Mouse (Mus musculus) kidney, postnatal 10 days (tissue): Measurements from ENCODE around the gene Phf11d.
"Not testable (repeated sequence)": the region's sequence is repeated elsewhere in the genome, so short reads cannot be mapped to it uniquely, and the experiment has no call there.

Experiments
- DNase-seq: peaks from one replicate; pipeline ENCODE4 v3.0.0; 2021; ENCODE audit warnings: mixed read lengths

Gene Phf11d

GRCm38 (mm10) chr14:59365244-59365644, at the start of gene Phf11d:
TSS of gene Phf11d (minus strand) at chr14:59365470.
- peak; percentile 48 for DNase-seq

- DNase-seq, result not testable (repeated sequence)
Measured at GRCm38 (mm10) chr14:59414979-59415378, 49.7 kb upstream of the Phf11d start.

GRCm38 (mm10) chr14:59396999-59397398, 31.7 kb upstream of the Phf11d start:
- DNase-seq, result no peak

- no peak for DNase-seq
Measured at GRCm38 (mm10) chr14:59395281-59395680, 30.0 kb upstream of the Phf11d start, which contains the start of gene Phf11c. TSS of gene Phf11c (minus strand) at chr14:59395381.

- peak; percentile 58 for DNase-seq
Measured at GRCm38 (mm10) chr14:59390181-59390580, 24.9 kb upstream of the Phf11d start.

- DNase-seq, result no peak
Measured at GRCm38 (mm10) chr14:59389532-59389931, 24.3 kb upstream of the Phf11d start.

- no peak for DNase-seq
Measured at GRCm38 (mm10) chr14:59370348-59371068, 5.2 kb upstream of the Phf11d start.

- DNase-seq, result no peak
Measured at GRCm38 (mm10) chr14:59366386-59367105, 1.3 kb upstream of the Phf11d start.

GRCm38 (mm10) chr14:59341189-59341588, 24.1 kb downstream of the Phf11d start, which contains the start of gene Phf11b:
TSS of gene Phf11b (minus strand) at chr14:59341351.
- DNase-seq, result not testable (repeated sequence)

- DNase-seq, result no peak
Measured at GRCm38 (mm10) chr14:59339541-59339940, 25.7 kb downstream of the Phf11d start.

GRCm38 (mm10) chr14:59336056-59336455, 29.2 kb downstream of the Phf11d start:
- DNase-seq, result not testable (repeated sequence)

- peak; percentile 50 for DNase-seq
Measured at GRCm38 (mm10) chr14:59330499-59330898, 34.8 kb downstream of the Phf11d start.

- not testable (repeated sequence) for DNase-seq
Measured at GRCm38 (mm10) chr14:59319970-59320369, 45.3 kb downstream of the Phf11d start.

- DNase-seq, result not testable (repeated sequence)
Measured at GRCm38 (mm10) chr14:59319036-59319435, 46.2 kb downstream of the Phf11d start.
